Comparison of ENCODE assay signal across 15 mouse cellular contexts in genomic region chr16:7352808-7353207, GRCm38 (mm10).
DNase-seq lines count a peak whose midpoint lies in the region; ATAC-seq lines count a peak whose summit lies in the region.
"Had no signal": no experiment of that assay in that cellular context is flagged by ENCODE, and none has a peak within 500 bp of the region (broad histone marks: within the 10 kb centered on the region; RNA-seq: fewer than 3 reads in every experiment).

No protein-coding gene starts in this region.

- 41% methylated on average over 16 of the region's 16 CpGs for WGBS in lung, embryonic 15.5 days
- WGBS in hindbrain, embryonic 13.5 days: 49% methylated on average over 16 of the region's 16 CpGs

- H3K36me3 ChIP-seq in lung, embryonic 15.5 days: no peaks in the 10 kb centered on the region
- no peaks in the 10 kb centered on the region for H3K36me3 ChIP-seq in hindbrain, embryonic 13.5 days
- H3K36me3 ChIP-seq: forebrain, embryonic 15.5 days; limb, embryonic 13.5 days had no signal

- no peak overlapping the region for H3K9ac ChIP-seq in lung, embryonic 15.5 days
- H3K9ac ChIP-seq in hindbrain, embryonic 13.5 days: no peak overlapping the region
- H3K9ac ChIP-seq: forebrain, embryonic 15.5 days; limb, embryonic 13.5 days had no signal

- H3K9me3 ChIP-seq in lung, embryonic 15.5 days: no peaks in the 10 kb centered on the region
- no peaks in the 10 kb centered on the region for H3K9me3 ChIP-seq in hindbrain, embryonic 13.5 days
- H3K9me3 ChIP-seq: forebrain, embryonic 15.5 days; limb, embryonic 13.5 days had no signal

- peak overlapping the region; percentile 16 for H3K4me2 ChIP-seq in lung, embryonic 15.5 days
- no peak overlapping the region for H3K4me2 ChIP-seq in hindbrain, embryonic 13.5 days
- H3K4me2 ChIP-seq: forebrain, embryonic 15.5 days; limb, embryonic 13.5 days had no signal

- DNase-seq in gastrocnemius, postnatal 10 days: peak; percentile 5
- no peak for DNase-seq in gastrocnemius, postnatal 4 days (ENCODE audit: low spot score in 2 of 2)
- DNase-seq in lung, postnatal 14 days: no peak
- peak; percentile 3 for DNase-seq in ES-CJ7 (ENCODE audit: low read depth, low spot score)
- no peak for DNase-seq in adipocyte (ENCODE audit: low spot score)
- DNase-seq in frontal cortex, postnatal 14 days (ENCODE audit: low spot score in 2 of 2): no peak
- DNase-seq: adrenal gland, postnatal 14 days; cerebellum, postnatal 36 days; heart, postnatal 14 days; kidney, adult 18-20 months; layer of hippocampus, postnatal 36 days had no signal

- no peak overlapping the region for H3K27ac ChIP-seq in lung, embryonic 15.5 days
- peak overlapping the region; percentile 71 for H3K27ac ChIP-seq in hindbrain, embryonic 13.5 days
- H3K27ac ChIP-seq: forebrain, embryonic 15.5 days; limb, embryonic 13.5 days had no signal

- H3K27me3 ChIP-seq in lung, embryonic 15.5 days: no peaks in the 10 kb centered on the region
- H3K27me3 ChIP-seq in hindbrain, embryonic 13.5 days: no peaks in the 10 kb centered on the region
- H3K27me3 ChIP-seq: limb, embryonic 13.5 days had no signal

- ATAC-seq in lung, embryonic 15.5 days (ENCODE audit: borderline replicate concordance, extremely low read depth, low FRiP score, low TSS enrichment): no peak
- 0 out of 2 replicates have a peak, but pooled peaks have one; percentile 32 for ATAC-seq in hindbrain, embryonic 13.5 days (ENCODE audit: low FRiP score)
- ATAC-seq: forebrain, embryonic 15.5 days had no signal

- H3K4me1 ChIP-seq in lung, embryonic 15.5 days: peaks cover 5% of the 10 kb centered on the region; the same call in 1 of the 2 replicates
- peaks cover 28% of the 10 kb centered on the region for H3K4me1 ChIP-seq in hindbrain, embryonic 13.5 days (replicated peaks)

- no peak overlapping the region for H3K4me3 ChIP-seq in lung, embryonic 15.5 days
- H3K4me3 ChIP-seq in hindbrain, embryonic 13.5 days: no peak overlapping the region
- H3K4me3 ChIP-seq: forebrain, embryonic 15.5 days; limb, embryonic 13.5 days had no signal

Comparison
In these comparisons a context has a peak if more than half of its experiments do, and no peak if none do; other contexts are left out.
1. DNase-seq: peak in gastrocnemius, postnatal 10 days (single experiment) and ES-CJ7 (single experiment); none in gastrocnemius, postnatal 4 days (0 of 2), lung, postnatal 14 days (single experiment), adipocyte (single experiment) and frontal cortex, postnatal 14 days (0 of 2).